Mouse (Mus musculus): ENCODE results near the gene Gng3.

- no peak for TF ChIP-seq CTCF (IDR thresholded peaks at IDR 0.05; ENCODE audit: low read depth, low read length)
- no peak for TF ChIP-seq POLR2A (IDR thresholded peaks at IDR 0.05; ENCODE audit: insufficient read depth, low read length)
- no peak for TF ChIP-seq EP300 (IDR thresholded peaks at IDR 0.05; ENCODE audit: insufficient read depth, low read depth, low read length)
Measured at GRCm38 (mm10) chr19:8881034-8881392, 42.0 kb upstream of the Gng3 start.

Data from ES-Bruce4 (cell line).